Mouse (Mus musculus) heart, adult 2 months (tissue): Measurements from ENCODE around the gene Plau.

Experiments used
- CTCF ChIP-seq: fragments of 200-600 bp; IDR thresholded peaks from 2 replicates; pipeline ENCODE4 v1.8.1; 2022; ENCODE audit warnings: antibody characterized with exemption, mild to moderate bottlenecking, moderate library complexity
- EP300 ChIP-seq: fragments of 200-500 bp; IDR thresholded peaks from 2 replicates; pipeline ENCODE4 v1.6.1; 2011; ENCODE audit warnings: low read depth, low read length, control low read depth; ENCODE audit not compliant: insufficient read depth
- POLR2A ChIP-seq: fragments of 200-500 bp; IDR thresholded peaks from 2 replicates; pipeline ENCODE4 v1.6.1; 2011; ENCODE audit warnings: mild to moderate bottlenecking, low read depth, low read length, control low read depth; ENCODE audit not compliant: insufficient read depth

GRCm38 (mm10) chr14:20792922-20793757 lies 43.3 kb upstream of the Plau start:
- no peak for TF ChIP-seq CTCF
- no peak for TF ChIP-seq POLR2A
- TF ChIP-seq EP300 = no peak
